Mouse (Mus musculus) liver, postnatal 0 days (tissue): ENCODE data around the gene Cebpa.

Experiments
- CTCF ChIP-seq: sonication (generic); IDR thresholded peaks from 2 replicates; pipeline ENCODE4 v1.5.1; 2016; ENCODE audit warnings: antibody characterized with exemption, low read depth
- EP300 ChIP-seq: IDR thresholded peaks from 2 replicates; pipeline ENCODE4 v1.6.1; 2016; ENCODE audit warnings: antibody characterized with exemption, low read depth, mild to moderate bottlenecking

DNA sequence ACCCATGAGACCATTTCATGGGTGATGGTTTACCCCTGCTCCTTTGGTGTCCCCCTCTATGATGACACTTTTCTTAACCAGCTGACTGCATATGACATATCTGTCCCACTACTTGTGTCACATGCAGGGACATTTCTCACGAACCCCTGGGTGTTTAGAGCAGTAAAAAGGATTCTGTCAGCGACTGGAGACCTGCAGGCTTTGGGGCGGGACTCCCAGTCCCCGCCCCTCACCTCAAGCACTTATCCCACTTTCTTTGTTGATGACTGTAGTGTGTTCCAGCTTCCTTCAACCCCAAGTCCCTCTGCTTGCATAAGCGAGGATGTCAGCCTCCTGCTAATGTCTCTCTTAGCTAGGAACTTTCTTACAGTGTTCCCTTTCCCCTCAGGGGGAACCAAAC is 2.0 kb upstream of the Cebpa start:
- no peak for TF ChIP-seq CTCF
- TF ChIP-seq EP300, result no peak
